Mouse (Mus musculus) forebrain, postnatal 0 days (tissue): ENCODE data around the gene Cfap43. TPM values are rescaled to one million over a fixed set of nuclear protein-coding genes. Genes with fewer than 3 reads are reported as not detected.

Experiments
- ATAC-seq: fragments of 200-750 bp; cut with Nextera tagmentation; 2 replicates; pipeline ENCODE4 v1.8.0; 2017; ENCODE audit warnings: mild to moderate bottlenecking, moderate library complexity
- DNase-seq: peaks from one replicate; pipeline ENCODE4 v3.0.0-alpha.2; 2015
- H3K27ac ChIP-seq: fragments of 300-500 bp; sonication (generic); 2 replicates; pipeline ENCODE4 v1.5.1; 2014; ENCODE audit warnings: low read depth, mild to moderate bottlenecking, antibody characterized with exemption, low read length, moderate library complexity, mixed read lengths
- H3K27me3 ChIP-seq: fragments of 300-500 bp; sonication (generic); 2 replicates; pipeline ENCODE4 v1.6.1; 2014; ENCODE audit warnings: mild to moderate bottlenecking, low read length, mixed read lengths; ENCODE audit not compliant: insufficient read depth
- H3K36me3 ChIP-seq: fragments of 300-500 bp; sonication (generic); 2 replicates; pipeline ENCODE4 v1.6.1; 2014; ENCODE audit warnings: mild to moderate bottlenecking, moderate library complexity; ENCODE audit not compliant: insufficient read depth
- H3K4me1 ChIP-seq: fragments of 300-500 bp; sonication (generic); 2 replicates; pipeline ENCODE4 v1.6.1; 2014; ENCODE audit warnings: antibody characterized with exemption; ENCODE audit not compliant: insufficient read depth
- H3K4me2 ChIP-seq: fragments of 300-500 bp; sonication (generic); 2 replicates; pipeline ENCODE4 v1.6.1; 2014; ENCODE audit warnings: low read depth, mild to moderate bottlenecking, moderate library complexity
- H3K4me3 ChIP-seq: fragments of 300-500 bp; sonication (generic); 2 replicates; pipeline ENCODE4 v1.5.1; 2014; ENCODE audit warnings: low read depth, low read length, mixed read lengths
- H3K9ac ChIP-seq: fragments of 300-500 bp; sonication (generic); 2 replicates; pipeline ENCODE4 v1.6.1; 2014; ENCODE audit warnings: mild to moderate bottlenecking
- H3K9me3 ChIP-seq: fragments of 300-500 bp; sonication (generic); 2 replicates; pipeline ENCODE4 v1.6.1; 2016; ENCODE audit warnings: low read length
- CTCF ChIP-seq: sonication (generic); IDR thresholded peaks from 2 replicates; pipeline ENCODE4 v1.5.1; 2016; ENCODE audit warnings: antibody characterized with exemption, control low read depth, low read depth
- WGBS: fragments of 180-500 bp; shearing (Covaris S2); extraction: QIAGEN DNeasy Blood & Tissue Kit; methylation state at CpG from one replicate; pipeline ENCODE4 v1.1.7; 2014; 5-methylcytosine and 5-hydroxymethylcytosine counted together
- microRNA-seq, 2 experiments: library from miRNA; unstranded; fragments of <30 nt; microRNA quantifications; one replicate each; pipeline ENCODE4; 2016
- polyA plus RNA-seq: library from polyadenylated mRNA; unstranded; fragments of >200 nt; fragmentation: Nextera tagmentation; extraction: Ambion mirVana; gene quantifications from 2 replicates; pipeline ENCODE4 v1.2.1, GENCODE M21; 2015
- total RNA-seq: library from RNA; depleted of rRNA; stranded (reverse); fragments of >200 nt; gene quantifications from 2 replicates; pipeline ENCODE4 v1.2.3, GENCODE M21; 2014; rRNA removed

The Cfap43 gene
- total and polyA plus RNA-seq, 2 experiments from 2014 or later, result 1.8 to 2.3 TPM

DNA sequence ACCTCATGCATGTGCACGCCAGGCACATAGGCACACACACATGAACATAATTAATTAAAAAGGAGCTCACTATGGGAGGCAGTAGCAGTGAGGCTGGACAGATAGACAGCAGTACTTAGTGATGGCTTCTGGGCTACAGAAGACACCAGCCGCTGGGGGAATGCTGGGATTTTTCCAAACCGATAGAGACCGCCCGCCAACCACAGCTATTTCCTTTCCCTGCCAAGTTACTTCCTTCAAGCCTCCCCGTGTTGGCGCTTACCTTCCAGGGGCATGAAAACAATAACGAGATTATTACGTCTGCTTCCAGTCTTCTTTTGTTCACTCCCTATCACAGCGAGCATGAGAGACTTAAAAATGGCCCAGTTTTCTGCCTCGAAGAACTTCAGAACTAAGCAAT lies 222.0 kb downstream of the Cfap43 start:
- H3K27ac ChIP-seq, result no peak overlapping the region
- no peak for DNase-seq

GRCm38 (mm10) chr19:47696411-47696810 lies 222.7 kb downstream of the Cfap43 start:
- H3K27me3 ChIP-seq, result no peaks in the 10 kb centered on the region
- DNase-seq (no peak), ATAC-seq (no peak)
- no peaks in the 10 kb centered on the region for H3K4me1 ChIP-seq
- no peak overlapping the region for H3K4me3 ChIP-seq
- no peak for TF ChIP-seq CTCF
- no peaks in the 10 kb centered on the region for H3K36me3 ChIP-seq
- no peak overlapping the region for H3K4me2 ChIP-seq
- no peaks in the 10 kb centered on the region for H3K9me3 ChIP-seq
- H3K27ac ChIP-seq, result no peak overlapping the region
- 94% methylated on average over 8 of the region's 8 CpGs for WGBS
- no peak overlapping the region for H3K9ac ChIP-seq

More for the DNA sequence above, 222.0 kb downstream of the Cfap43 start:
- H3K36me3 ChIP-seq, result no peaks in the 10 kb centered on the region
- ATAC-seq, result no peak
- no peaks in the 10 kb centered on the region for H3K9me3 ChIP-seq
- no peaks in the 10 kb centered on the region for H3K4me1 ChIP-seq
- no peaks in the 10 kb centered on the region for H3K27me3 ChIP-seq
- no peak overlapping the region for H3K4me2 ChIP-seq
- TF ChIP-seq CTCF, result no peak
- H3K4me3 ChIP-seq, result no peak overlapping the region
- no peak overlapping the region for H3K9ac ChIP-seq
- WGBS, result 70% methylated on average over 11 of the region's 11 CpGs

- no peak overlapping the region for H3K9ac ChIP-seq
- H3K4me3 ChIP-seq, result no peak overlapping the region
- ATAC-seq (no peak), DNase-seq (no peak)
- TF ChIP-seq CTCF, result no peak
- no peak overlapping the region for H3K27ac ChIP-seq
- H3K9me3 ChIP-seq, result no peaks in the 10 kb centered on the region
- no peak overlapping the region for H3K4me2 ChIP-seq
- H3K27me3 ChIP-seq, result no peaks in the 10 kb centered on the region
- 92% methylated on average over 6 of the region's 6 CpGs for WGBS
- no peaks in the 10 kb centered on the region for H3K4me1 ChIP-seq
- no peaks in the 10 kb centered on the region for H3K36me3 ChIP-seq
Observed at GRCm38 (mm10) chr19:47695725-47696124, 223.4 kb downstream of the Cfap43 start.

GRCm38 (mm10) chr19:47691994-47692393 lies 227.1 kb downstream of the Cfap43 start, which contains the start of gene Col17a1:
TSS of gene Col17a1 (minus strand) at chr19:47692094.
- no peak within 1 kb of the TSS for H3K9ac ChIP-seq
- H3K4me1 ChIP-seq, result no peaks in the 10 kb centered on the region
- H3K27me3 ChIP-seq, result no peaks in the 10 kb centered on the region
- H3K4me3 ChIP-seq, result no peak within 1 kb of the TSS
- TF ChIP-seq CTCF, result no peak
- H3K9me3 ChIP-seq, result no peaks in the 10 kb centered on the region
- WGBS, result 76% methylated on average over 6 of the region's 6 CpGs
- H3K4me2 ChIP-seq, result no peak within 1 kb of the TSS
- no peak within 1 kb of the TSS for H3K27ac ChIP-seq
- H3K36me3 ChIP-seq, result no peaks in the 10 kb centered on the region
- DNase-seq, result no peak
- ATAC-seq, result no peak

DNA sequence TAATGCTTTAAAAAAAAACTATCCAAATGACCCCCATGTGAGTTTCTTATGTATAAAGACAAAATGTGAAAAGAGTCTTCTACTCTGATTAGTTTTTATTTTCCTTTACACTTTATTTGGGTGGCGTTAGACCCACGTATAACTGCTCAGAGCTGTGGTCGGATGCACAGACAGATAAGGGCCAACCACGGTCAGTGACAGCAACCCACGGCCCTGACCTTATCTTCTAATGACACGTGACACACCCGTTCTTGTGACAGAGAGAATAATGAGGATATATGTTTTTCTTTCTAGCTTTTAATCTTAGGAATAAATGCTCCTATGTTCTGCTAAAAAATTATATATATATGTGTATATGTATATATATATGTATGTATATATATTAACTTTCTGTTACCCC lies 229.5 kb downstream of the Cfap43 start:
- ATAC-seq (no peak), DNase-seq (no peak)
- WGBS, result 92% methylated on average over 7 of the region's 7 CpGs

More for the DNA sequence above, 229.5 kb downstream of the Cfap43 start:
- Histone ChIP-seq H3K4me3 (no peak overlapping the region), H3K27ac (no peak overlapping the region), H3K4me2 (no peak overlapping the region), H3K27me3 (no peaks in the 10 kb centered on the region), H3K4me1 (no peaks in the 10 kb centered on the region), H3K9me3 (no peaks in the 10 kb centered on the region), H3K9ac (no peak overlapping the region), H3K36me3 (no peaks in the 10 kb centered on the region)
- TF ChIP-seq CTCF, result no peak

Small RNA genes lying within 50 kb of the gene (microRNA-seq; reads per million reads assigned to microRNA genes)
- gene Gm22240, result 0 reads per million in 2 experiments
- gene Mir8090, result 0 reads per million in 2 experiments

Other genes starting within 250 kb of the Cfap43 start
- 0.08 and 0.57 TPM in 2 replicates for gene Col17a1, start 227.2 kb downstream of the Cfap43 start, total RNA-seq
- 0.08 and 0.42 TPM in 2 replicates for gene Col17a1, start 227.2 kb downstream of the Cfap43 start, polyA plus RNA-seq
- gene Sfr1, start 187.6 kb downstream of the Cfap43 start, total RNA-seq, result 67.0 and 85.9 TPM in 2 replicates
- gene Sfr1, start 187.6 kb downstream of the Cfap43 start, polyA plus RNA-seq, result 211 and 215 TPM in 2 replicates
- 120 and 187 TPM in 2 replicates for gene Gsto1, start 64.3 kb downstream of the Cfap43 start, total RNA-seq
- 166 and 184 TPM in 2 replicates for gene Gsto1, start 64.3 kb downstream of the Cfap43 start, polyA plus RNA-seq
- gene Gsto2, start 53.8 kb downstream of the Cfap43 start, total RNA-seq, result 0.77 and 0.95 TPM in 2 replicates
- 0.88 and 0.93 TPM in 2 replicates for gene Gsto2, start 53.8 kb downstream of the Cfap43 start, polyA plus RNA-seq
- 3.8 and 4.9 TPM in 2 replicates for gene Itprip, start within 50 bp of the Cfap43 start, total RNA-seq
- 2.2 and 2.4 TPM in 2 replicates for gene Itprip, start within 50 bp of the Cfap43 start, polyA plus RNA-seq
- gene Cfap58, start 18.4 kb upstream of the Cfap43 start, total RNA-seq, result 0.46 and 2.6 TPM in 2 replicates
- gene Cfap58, start 18.4 kb upstream of the Cfap43 start, polyA plus RNA-seq, result 0.42 and 0.62 TPM in 2 replicates